Mouse (Mus musculus) midbrain, postnatal 0 days (tissue): ENCODE results near the gene Slc6a9. TPM values are rescaled to one million over a fixed set of nuclear protein-coding genes. Genes with fewer than 3 reads are reported as not detected.

Source experiments
- ATAC-seq: fragments of 200-750 bp; cut with Nextera tagmentation; 2 replicates; pipeline ENCODE4 v1.8.0; 2017; ENCODE audit warnings: moderate number of reproducible peaks, mild to moderate bottlenecking, moderate TSS enrichment, moderate library complexity; ENCODE audit not compliant: low FRiP score
- DNase-seq: peaks from one replicate; pipeline ENCODE4 v3.0.0-alpha.2; 2015; ENCODE audit warnings: low spot score
- H3K27ac ChIP-seq: fragments of 300-500 bp; sonication (generic); 2 replicates; pipeline ENCODE4 v1.5.1; 2014; ENCODE audit warnings: low read depth, mild to moderate bottlenecking, low read length, mixed read lengths
- H3K27me3 ChIP-seq: fragments of 300-500 bp; sonication (generic); 2 replicates; pipeline ENCODE4 v1.6.1; 2014; ENCODE audit warnings: low read length, control low read depth, mixed read lengths; ENCODE audit not compliant: insufficient read depth
- H3K36me3 ChIP-seq: fragments of 300-500 bp; sonication (generic); 2 replicates; pipeline ENCODE4 v1.6.1; 2014; ENCODE audit warnings: low read length, control low read depth, mixed read lengths; ENCODE audit not compliant: insufficient read depth
- H3K4me1 ChIP-seq: fragments of 300-500 bp; sonication (generic); 2 replicates; pipeline ENCODE4 v1.6.1; 2014; ENCODE audit warnings: mild to moderate bottlenecking, control low read depth, antibody characterized with exemption, low read length, mixed read lengths; ENCODE audit not compliant: insufficient read depth
- H3K4me2 ChIP-seq: fragments of 300-500 bp; sonication (generic); 2 replicates; pipeline ENCODE4 v1.6.1; 2014; ENCODE audit warnings: low read depth, mild to moderate bottlenecking, low read length, mixed read lengths; ENCODE audit not compliant: poor library complexity, severe bottlenecking
- H3K4me3 ChIP-seq: fragments of 300-500 bp; sonication (generic); 2 replicates; pipeline ENCODE4 v1.5.1; 2014; ENCODE audit warnings: low read depth, mild to moderate bottlenecking, low read length, moderate library complexity
- H3K9ac ChIP-seq: fragments of 300-500 bp; sonication (generic); replicated peaks from 2 replicates; pipeline ENCODE4 v1.6.1; 2014; ENCODE audit warnings: mild to moderate bottlenecking, low read length, moderate library complexity, mixed read lengths; ENCODE audit not compliant: poor library complexity, severe bottlenecking
- H3K9me3 ChIP-seq: fragments of 300-500 bp; sonication (generic); 2 replicates; pipeline ENCODE4 v1.6.1; 2016; ENCODE audit warnings: low read length, control low read depth
- CTCF ChIP-seq: IDR thresholded peaks from 2 replicates; pipeline ENCODE4 v1.5.1; 2016; ENCODE audit warnings: antibody characterized with exemption, mild to moderate bottlenecking
- WGBS: fragments of 180-500 bp; shearing (Covaris S2); extraction: QIAGEN DNeasy Blood & Tissue Kit; methylation state at CpG from one replicate; pipeline ENCODE4 v1.1.7; 2014; 5-methylcytosine and 5-hydroxymethylcytosine counted together
- polyA plus RNA-seq: library from polyadenylated mRNA; unstranded; fragments of >200 nt; fragmentation: Nextera tagmentation; extraction: Ambion mirVana; gene quantifications from 2 replicates; pipeline ENCODE4 v1.2.1, GENCODE M21; 2015
- total RNA-seq: library from RNA; depleted of rRNA; stranded (reverse); fragments of >200 nt; gene quantifications from 2 replicates; pipeline ENCODE4 v1.2.3, GENCODE M21; 2014

Gene Slc6a9
- total and polyA plus RNA-seq, 2 experiments from 2014 or later, result 58.7 to 105 TPM

DNA sequence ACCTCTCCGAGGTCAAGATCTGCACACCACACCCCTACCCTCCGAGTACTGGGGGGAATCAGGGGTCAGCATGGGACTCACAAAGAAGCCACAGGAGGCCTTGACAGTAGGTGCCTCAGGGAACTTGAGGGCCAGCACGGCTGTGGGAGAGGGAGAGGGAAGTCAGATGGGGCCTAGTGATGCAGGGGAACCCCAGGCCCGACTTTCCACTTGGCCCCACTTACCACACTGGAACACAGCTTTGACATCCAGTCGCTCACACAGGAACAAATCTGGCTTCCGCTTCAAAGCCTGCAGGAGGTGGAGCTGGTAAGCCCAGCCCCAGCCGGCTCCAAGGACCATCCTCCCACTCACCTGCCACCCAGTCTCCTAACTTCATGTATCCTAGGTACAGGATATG, 61.0 kb downstream of the Slc6a9 start:
- no peak overlapping the region for H3K4me3 ChIP-seq
- H3K4me2 ChIP-seq, result no peak overlapping the region
- H3K9ac ChIP-seq, result no peak overlapping the region
- H3K36me3 ChIP-seq, result peaks cover 51% of the 10 kb centered on the region
- no peak for ATAC-seq
- H3K4me1 ChIP-seq, result peaks cover 3% of the 10 kb centered on the region; the same call in 1 of the 2 replicates
- 84% methylated on average over 7 of the region's 7 CpGs for WGBS
- no peak overlapping the region for H3K27ac ChIP-seq
- no peaks in the 10 kb centered on the region for H3K27me3 ChIP-seq
- no peaks in the 10 kb centered on the region for H3K9me3 ChIP-seq
- no peak for DNase-seq
- TF ChIP-seq CTCF, result no peak

DNA sequence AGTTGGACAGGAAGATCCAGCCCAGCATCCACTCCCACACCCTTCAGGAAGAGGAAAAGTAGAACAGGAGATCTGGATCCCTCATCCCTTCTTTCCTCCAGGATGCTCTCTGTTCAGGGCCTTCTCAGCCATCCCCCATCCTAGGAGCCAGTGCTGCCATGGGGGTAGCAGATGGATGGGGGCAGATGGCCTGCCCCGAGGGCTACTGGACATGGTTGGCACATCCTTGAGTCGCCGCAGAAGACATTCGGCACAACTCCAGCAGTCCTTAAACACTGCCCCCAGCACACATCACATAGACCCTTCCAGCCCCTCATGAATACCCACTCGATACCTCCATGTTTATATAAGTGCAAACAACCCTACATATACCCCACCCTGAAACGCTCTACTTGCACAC, 61.7 kb downstream of the Slc6a9 start:
- TF ChIP-seq CTCF, result no peak
- H3K4me2 ChIP-seq, result no peak overlapping the region
- no peak for ATAC-seq
- H3K4me3 ChIP-seq, result no peak overlapping the region
- H3K4me1 ChIP-seq, result peaks cover 3% of the 10 kb centered on the region; the same call in 1 of the 2 replicates
- H3K9ac ChIP-seq, result no peak overlapping the region
- WGBS, result 96% methylated on average over 6 of the region's 6 CpGs
- no peaks in the 10 kb centered on the region for H3K9me3 ChIP-seq
- H3K36me3 ChIP-seq, result peaks cover 58% of the 10 kb centered on the region
- no peak for DNase-seq
- H3K27me3 ChIP-seq, result no peaks in the 10 kb centered on the region
- no peak overlapping the region for H3K27ac ChIP-seq

DNA sequence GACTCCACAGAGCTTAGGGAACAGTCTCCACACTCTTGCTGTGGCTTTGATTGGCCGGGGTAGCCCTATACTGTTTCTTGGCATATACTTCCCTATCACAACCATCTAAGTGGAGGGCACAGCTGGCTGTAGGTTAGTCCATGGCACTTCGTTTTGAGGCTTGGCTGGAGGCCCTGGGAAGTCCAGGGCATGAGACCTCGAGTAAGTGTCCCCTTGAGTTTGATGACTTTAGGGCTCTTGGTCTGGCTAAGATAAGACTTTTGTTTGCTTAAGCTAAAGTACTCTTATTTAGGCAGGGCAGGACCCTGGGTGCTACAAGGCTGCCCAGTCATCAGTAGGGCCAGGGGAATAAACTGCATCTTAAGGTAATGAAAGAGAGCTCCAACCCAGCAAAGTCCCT, 63.8 kb downstream of the Slc6a9 start:
- Histone ChIP-seq H3K9ac (no peak overlapping the region), H3K4me3 (no peak overlapping the region), H3K4me1 (no peaks in the 10 kb centered on the region), H3K27ac (no peak overlapping the region), H3K4me2 (no peak overlapping the region), H3K9me3 (no peaks in the 10 kb centered on the region), H3K27me3 (no peaks in the 10 kb centered on the region), H3K36me3 (peaks cover 79% of the 10 kb centered on the region)
- WGBS, result 88% methylated on average over 3 of the region's 3 CpGs
- no peak for ATAC-seq
- no peak for TF ChIP-seq CTCF
- DNase-seq, result no peak

DNA sequence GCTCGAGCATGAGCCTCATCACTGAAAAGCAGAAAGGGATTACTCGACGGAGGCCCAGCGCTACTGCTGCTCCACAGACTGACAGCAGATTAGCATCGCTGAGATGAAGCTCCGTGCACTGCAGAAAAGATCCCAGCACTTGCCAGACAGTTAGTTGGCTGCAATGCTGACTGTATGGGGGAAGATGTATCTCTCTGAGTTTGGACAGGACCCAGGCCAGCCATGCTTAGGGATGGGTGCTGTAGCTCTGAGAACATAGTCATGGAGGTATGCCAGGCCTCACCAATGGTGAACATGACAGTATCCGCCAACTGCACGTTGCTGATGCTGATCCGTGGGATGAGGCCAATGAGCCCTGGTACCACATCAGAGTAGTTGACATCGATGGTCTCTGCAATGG, 69.8 kb downstream of the Slc6a9 start:
- ATAC-seq (no peak), DNase-seq (no peak)
- no peaks in the 10 kb centered on the region for H3K9me3 ChIP-seq
- H3K27me3 ChIP-seq, result no peaks in the 10 kb centered on the region
- H3K9ac ChIP-seq, result no peak overlapping the region
- peaks cover 66% of the 10 kb centered on the region for H3K36me3 ChIP-seq
- H3K4me3 ChIP-seq, result no peak overlapping the region
- WGBS, result 87% methylated on average over 10 of the region's 10 CpGs
- no peak overlapping the region for H3K4me2 ChIP-seq
- no peak overlapping the region for H3K27ac ChIP-seq
- H3K4me1 ChIP-seq, result peaks cover 5% of the 10 kb centered on the region; the same call in 1 of the 2 replicates
- TF ChIP-seq CTCF, result no peak

DNA sequence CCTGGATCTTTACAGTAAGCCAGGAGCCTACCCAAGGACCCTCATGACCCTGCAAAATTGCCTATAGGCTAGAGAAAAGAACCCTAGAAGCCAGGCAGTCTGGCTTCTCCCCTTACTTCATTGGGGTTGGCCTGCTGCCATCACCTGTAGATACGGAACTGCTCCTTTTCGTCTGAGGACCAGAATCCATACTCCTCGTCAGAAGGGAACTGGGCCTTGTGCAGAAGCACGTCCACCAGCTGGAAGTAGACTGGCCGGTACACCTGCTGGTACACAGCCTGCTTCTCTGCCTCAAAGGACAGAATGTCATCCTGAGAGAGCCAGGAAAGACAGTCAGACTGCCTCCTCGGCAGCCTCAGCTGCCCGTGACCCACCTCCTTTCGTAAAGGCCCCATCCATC, 70.5 kb downstream of the Slc6a9 start:
- no peak for TF ChIP-seq CTCF
- Histone ChIP-seq H3K4me2 (no peak overlapping the region), H3K27me3 (no peaks in the 10 kb centered on the region), H3K36me3 (peaks cover 60% of the 10 kb centered on the region), H3K9me3 (no peaks in the 10 kb centered on the region), H3K27ac (no peak overlapping the region), H3K9ac (no peak overlapping the region), H3K4me1 (peaks cover 8% of the 10 kb centered on the region; the same call in 1 of the 2 replicates), H3K4me3 (no peak overlapping the region)
- DNase-seq (no peak), ATAC-seq (no peak)
- WGBS, result 95% methylated on average over 8 of the region's 8 CpGs

DNA sequence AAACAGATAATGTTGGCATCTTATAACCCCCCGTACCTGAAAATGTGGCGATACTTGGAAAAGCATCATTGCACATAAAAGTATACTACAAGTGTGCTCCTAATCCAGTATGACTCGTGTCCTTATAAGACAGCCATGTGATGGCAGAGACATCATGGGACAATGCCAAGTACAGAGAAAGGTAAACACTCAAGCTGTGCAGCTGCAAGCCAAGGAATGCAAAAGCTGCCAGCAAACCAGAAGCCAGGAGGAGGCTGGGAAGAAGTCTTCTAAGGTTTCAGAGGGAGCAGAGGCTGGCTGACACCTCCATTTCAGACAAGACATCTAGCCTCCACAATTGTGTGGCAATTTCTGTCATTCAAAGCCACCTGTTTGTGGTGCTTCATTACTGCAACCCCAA, 71.9 kb downstream of the Slc6a9 start:
- Histone ChIP-seq H3K4me2 (no peak overlapping the region), H3K36me3 (peaks cover 46% of the 10 kb centered on the region), H3K27me3 (no peaks in the 10 kb centered on the region), H3K27ac (no peak overlapping the region), H3K9me3 (no peaks in the 10 kb centered on the region), H3K4me3 (no peak overlapping the region), H3K9ac (no peak overlapping the region), H3K4me1 (peaks cover 8% of the 10 kb centered on the region; the same call in 1 of the 2 replicates)
- WGBS, result 91% methylated on average over 3 of the region's 3 CpGs
- no peak for TF ChIP-seq CTCF
- DNase-seq (no peak), ATAC-seq (no peak)
